Mouse (Mus musculus) kidney, postnatal 36 days (tissue): ENCODE measurements around the gene Lrp6.

Source experiments
- DNase-seq, 2 experiments: peaks; one replicate each; pipeline ENCODE4 v3.0.0; 2021 to 2022; ENCODE audit warnings: mixed read lengths in 2 of 2

Gene Lrp6

GRCm38 (mm10) chr6:134529340-134529739, 37.4 kb downstream of the Lrp6 start:
- no peak for DNase-seq

DNA sequence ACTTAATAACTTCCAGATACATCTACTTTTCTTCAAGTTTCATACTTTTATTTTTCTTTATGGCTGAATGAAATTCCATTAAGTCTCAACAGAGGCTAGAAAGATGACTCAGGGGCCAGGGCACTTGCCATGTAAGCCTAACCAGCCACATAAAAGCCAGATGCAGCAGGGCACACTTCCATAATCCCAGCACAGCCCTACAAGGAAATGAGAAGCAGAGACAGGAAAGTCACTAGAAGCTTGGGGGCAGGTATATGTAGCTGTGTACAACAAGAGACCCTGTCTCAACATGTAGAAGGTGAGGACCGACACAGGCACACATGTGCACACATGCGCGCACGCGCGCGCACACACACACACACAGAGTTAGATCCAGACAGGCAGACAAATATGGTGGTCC, 38.4 kb downstream of the Lrp6 start:
- no peak for DNase-seq

- DNase-seq: peak; percentile 37 to 43
Measured at GRCm38 (mm10) chr6:134527596-134528128, 39.1 kb downstream of the Lrp6 start.

GRCm38 (mm10) chr6:134526821-134527595, 39.8 kb downstream of the Lrp6 start:
- no peak for DNase-seq

- no peak for DNase-seq
Measured at GRCm38 (mm10) chr6:134526275-134526674, 40.5 kb downstream of the Lrp6 start.

DNA sequence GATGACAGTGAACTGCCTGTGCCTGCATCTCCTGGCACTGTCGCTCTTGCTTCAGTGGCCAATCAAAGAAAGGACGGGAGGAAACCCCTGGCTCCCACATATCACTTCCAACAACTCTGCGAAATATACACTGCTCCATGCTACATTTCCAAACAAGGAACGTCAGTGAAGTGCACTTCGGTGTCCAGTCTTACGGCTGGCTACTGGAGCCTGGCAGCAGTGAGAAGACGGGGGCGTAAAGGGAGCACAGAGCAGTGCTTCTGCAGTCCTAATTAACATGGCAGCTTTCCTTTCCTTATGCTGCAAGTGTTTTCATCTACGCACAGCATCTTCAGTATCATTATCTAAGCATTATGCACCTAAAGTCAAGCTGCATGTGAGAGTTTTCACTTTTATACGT, 45.4 kb downstream of the Lrp6 start:
- no peak for DNase-seq

- DNase-seq: no peak
Measured at GRCm38 (mm10) chr6:134520821-134521220, 45.9 kb downstream of the Lrp6 start.

DNA sequence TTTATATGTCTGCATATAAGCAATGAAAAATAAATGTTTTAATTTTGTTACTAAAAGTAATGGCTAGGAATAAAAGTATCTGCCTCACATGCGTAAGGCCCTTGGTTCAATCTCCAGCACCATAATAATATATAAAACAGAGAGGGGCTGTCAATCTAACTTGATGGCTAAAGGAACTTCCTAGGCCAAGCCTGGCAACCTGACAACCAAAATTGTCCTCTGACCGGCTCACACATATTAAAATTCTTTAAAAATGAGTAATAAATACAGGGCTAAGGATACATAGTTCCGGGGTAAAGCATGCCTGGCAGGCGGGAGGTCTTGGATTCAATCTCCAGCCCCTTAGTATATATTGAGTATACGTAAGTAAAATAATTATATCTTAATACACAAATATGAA, 48.3 kb downstream of the Lrp6 start:
- no peak for DNase-seq

- DNase-seq: no peak
Measured at GRCm38 (mm10) chr6:134517141-134517540, 49.6 kb downstream of the Lrp6 start.

- DNase-seq: peak in 1 of 2 experiments; percentile 52
Measured at GRCm38 (mm10) chr6:134515416-134515815, 51.3 kb downstream of the Lrp6 start.

DNA sequence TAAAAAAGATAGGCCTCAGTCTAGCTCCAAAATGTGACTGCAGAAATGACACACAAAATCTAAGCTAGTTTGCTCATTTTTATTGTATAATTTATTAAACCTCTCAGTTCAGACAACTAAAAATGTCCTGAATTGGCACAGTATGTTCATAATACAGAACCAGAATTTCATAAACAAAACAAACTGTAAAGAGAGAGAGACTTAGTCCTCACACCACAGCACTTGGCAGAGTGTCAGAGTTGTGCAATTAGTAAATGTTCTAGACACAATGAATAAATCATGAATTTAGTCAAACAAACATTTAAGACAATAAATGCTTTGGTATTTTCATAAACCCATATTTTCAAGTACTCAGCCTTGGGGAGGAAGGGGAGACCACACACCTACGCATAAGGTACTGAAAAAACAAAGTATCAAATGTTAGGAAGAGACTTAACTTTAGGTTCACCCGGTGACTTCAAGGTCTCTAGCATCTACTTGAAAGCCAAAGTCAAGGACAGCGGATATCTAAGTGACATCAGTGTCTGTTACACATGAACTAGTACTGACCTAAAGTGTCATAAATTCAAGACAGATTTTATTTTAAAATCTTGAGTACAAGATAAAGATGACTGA, 52.8 kb downstream of the Lrp6 start:
- peak; percentile 55 to 77 for DNase-seq

- DNase-seq: no peak
Measured at GRCm38 (mm10) chr6:134513011-134513410, 53.8 kb downstream of the Lrp6 start.

GRCm38 (mm10) chr6:134512478-134512877, 54.3 kb downstream of the Lrp6 start:
- DNase-seq: no peak

- DNase-seq: no peak
Measured at GRCm38 (mm10) chr6:134511118-134511517, 55.6 kb downstream of the Lrp6 start.

GRCm38 (mm10) chr6:134510280-134510679, 56.5 kb downstream of the Lrp6 start:
- no peak for DNase-seq

GRCm38 (mm10) chr6:134509731-134510226, 57.0 kb downstream of the Lrp6 start:
- DNase-seq: peak in 1 of 2 experiments; percentile 23

DNA sequence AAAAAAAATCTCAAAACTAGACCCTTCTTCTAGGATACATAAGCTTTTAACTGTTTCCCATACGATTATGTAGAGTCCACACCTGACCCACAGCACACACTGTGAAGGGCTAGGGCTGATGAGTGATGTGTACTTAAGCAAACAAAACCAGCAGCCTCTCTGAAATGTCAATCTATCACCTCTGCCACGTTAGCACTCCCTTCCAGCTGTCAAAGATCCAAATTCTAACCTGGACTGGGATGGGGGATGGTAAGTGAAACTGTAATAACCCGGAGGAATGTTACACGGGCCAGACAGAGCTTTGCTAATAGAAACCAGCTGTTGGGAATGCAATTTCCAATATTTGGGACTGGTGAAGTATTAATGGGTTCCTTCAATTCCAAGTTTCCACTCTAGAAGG, 61.9 kb downstream of the Lrp6 start:
- no peak for DNase-seq

DNA sequence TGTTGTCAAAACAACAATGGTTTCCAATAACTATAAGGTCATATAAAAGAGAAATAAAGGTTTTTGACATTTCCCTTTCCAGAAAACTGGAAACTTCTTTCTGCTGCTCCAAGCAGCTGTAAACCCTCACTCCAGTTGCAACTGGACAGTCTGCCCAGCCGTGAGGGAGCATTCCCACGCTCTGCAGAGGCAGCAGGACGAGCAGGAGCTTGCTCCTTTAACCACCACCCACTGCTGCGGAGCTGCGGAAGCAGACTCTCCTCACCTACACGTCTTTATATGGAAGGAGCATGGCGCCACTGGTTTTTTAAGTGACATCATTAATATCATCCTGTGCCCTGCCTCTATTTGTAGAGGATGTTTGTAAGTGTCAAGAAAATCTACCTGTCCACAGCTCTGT, 64.4 kb downstream of the Lrp6 start:
- DNase-seq: peak in 1 of 2 experiments; percentile 26

DNA sequence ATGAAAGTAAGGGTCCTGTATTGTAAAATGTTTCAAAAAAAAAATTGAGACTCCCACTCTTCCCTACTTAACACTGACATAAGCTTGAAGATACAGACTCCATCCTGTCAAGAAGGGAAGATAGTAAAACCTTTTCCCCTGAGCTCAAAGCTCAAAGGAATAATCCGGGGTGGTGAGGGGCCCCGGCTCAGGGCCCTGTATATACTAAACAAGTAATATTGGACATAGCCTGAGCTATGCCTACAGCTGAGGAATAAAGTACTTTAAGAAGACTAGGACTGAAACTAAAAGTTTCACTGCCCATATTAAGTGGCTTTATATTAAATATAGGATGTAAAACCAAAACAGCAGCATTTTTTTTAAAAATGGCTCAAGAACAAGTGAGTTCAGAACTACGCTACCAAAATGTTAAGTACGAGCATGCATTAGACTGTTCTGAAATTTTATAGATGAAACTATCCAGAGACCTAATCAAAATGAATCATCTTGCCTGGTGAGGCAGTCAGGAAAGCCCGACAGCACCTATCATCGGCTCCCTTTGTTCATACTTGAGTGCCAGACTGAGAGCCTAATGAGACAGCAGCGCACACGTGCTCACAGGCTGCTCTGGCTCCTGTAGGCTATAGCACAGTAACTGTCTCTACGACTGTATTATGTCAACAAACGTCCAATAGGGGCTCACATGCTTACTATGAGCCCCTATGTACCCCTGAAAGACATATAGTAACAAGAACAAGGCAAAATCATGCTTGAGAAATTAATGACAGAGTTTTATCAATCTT, 66.2 kb downstream of the Lrp6 start:
- no peak for DNase-seq

- peak; percentile 37 to 61 for DNase-seq
Measured at GRCm38 (mm10) chr6:134499089-134499488, 67.7 kb downstream of the Lrp6 start.

DNA sequence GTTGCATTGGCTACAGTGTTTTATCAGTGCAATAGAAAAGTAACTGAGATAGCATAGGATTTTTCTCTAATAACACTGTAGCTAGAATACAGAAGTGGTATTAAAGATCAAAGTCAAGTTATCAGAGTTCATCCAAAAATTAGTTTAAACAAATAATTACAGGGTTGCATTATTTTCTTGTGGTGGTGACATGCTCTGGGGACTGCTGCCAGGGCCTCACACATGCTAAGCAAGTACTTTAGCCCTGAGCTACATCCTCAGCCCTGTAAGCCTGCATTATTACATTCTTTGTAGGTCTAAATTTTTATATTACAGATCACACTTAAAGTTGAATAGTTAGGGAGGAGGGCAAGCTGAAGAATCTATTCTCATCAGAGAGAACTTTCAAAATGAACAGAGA, 68.2 kb downstream of the Lrp6 start:
- DNase-seq: no peak

- peak in 1 of 2 experiments; percentile 36 for DNase-seq
Measured at GRCm38 (mm10) chr6:134494828-134495698, 71.7 kb downstream of the Lrp6 start.
